Mouse (Mus musculus): ENCODE measurements around the gene P2rx6. TPM values are rescaled to one million over a fixed set of nuclear protein-coding genes. Genes with fewer than 3 reads are reported as not detected.

P2rx6 gene
- polyA plus RNA-seq (2015; fragmentation: Nextera tagmentation; extraction: Ambion mirVana), result 1.0 and 1.3 TPM in 2 replicates

GRCm38 (mm10) chr16:17561751-17562208, at the start of gene P2rx6:
Gene P2rx6 (plus strand): TSS chr16:17561885.
- ATAC-seq, result peak; percentile 53
- peaks cover 36% of the 10 kb centered on the region for H3K4me1 ChIP-seq (replicated peaks)
- peak within 1 kb of the TSS; percentile 13 for H3K4me3 ChIP-seq (replicated peaks)
- 3% methylated on average over 10 of the region's 10 CpGs for WGBS
- H3K4me2 ChIP-seq (replicated peaks), result peak within 1 kb of the TSS; percentile 47
- no peak within 1 kb of the TSS for H3K27ac ChIP-seq
- H3K27me3 ChIP-seq, result peaks cover 34% of the 10 kb centered on the region
- no peaks in the 10 kb centered on the region for H3K9me3 ChIP-seq
- H3K36me3 ChIP-seq, result no peaks in the 10 kb centered on the region
- peak within 1 kb of the TSS; percentile 30; the same call in 1 of the 2 replicates for H3K9ac ChIP-seq (replicated peaks)

GRCm38 (mm10) chr16:17518910-17519309, 42.8 kb upstream of the P2rx6 start:
- no peak overlapping the region for H3K4me3 ChIP-seq (replicated peaks)
- H3K36me3 ChIP-seq, result peaks cover 98% of the 10 kb centered on the region
- 97% methylated on average over 2 of the region's 2 CpGs for WGBS
- no peak overlapping the region for H3K4me2 ChIP-seq (replicated peaks)
- no peak overlapping the region for H3K9ac ChIP-seq (replicated peaks)
- no peaks in the 10 kb centered on the region for H3K9me3 ChIP-seq
- H3K27ac ChIP-seq, result no peak overlapping the region
- no peaks in the 10 kb centered on the region for H3K27me3 ChIP-seq
- no peak for ATAC-seq
- H3K4me1 ChIP-seq (replicated peaks), result no peaks in the 10 kb centered on the region

GRCm38 (mm10) chr16:17524156-17524555, 37.5 kb upstream of the P2rx6 start:
- no peaks in the 10 kb centered on the region for H3K9me3 ChIP-seq
- H3K4me1 ChIP-seq (replicated peaks), result peaks cover 3% of the 10 kb centered on the region; the same call in 1 of the 2 replicates
- no peak overlapping the region for H3K27ac ChIP-seq
- no peak for ATAC-seq
- H3K4me3 ChIP-seq (replicated peaks), result no peak overlapping the region
- no peaks in the 10 kb centered on the region for H3K27me3 ChIP-seq
- peaks cover 97% of the 10 kb centered on the region for H3K36me3 ChIP-seq
- WGBS, result 94% methylated on average over 11 of the region's 11 CpGs
- H3K9ac ChIP-seq (replicated peaks), result no peak overlapping the region
- no peak overlapping the region for H3K4me2 ChIP-seq (replicated peaks)

- 89% methylated on average over 3 of the region's 3 CpGs for WGBS
- H3K4me1 ChIP-seq (replicated peaks), result peaks cover 13% of the 10 kb centered on the region
- H3K9ac ChIP-seq (replicated peaks), result no peak overlapping the region
- H3K9me3 ChIP-seq, result no peaks in the 10 kb centered on the region
- no peaks in the 10 kb centered on the region for H3K27me3 ChIP-seq
- H3K4me3 ChIP-seq (replicated peaks), result no peak overlapping the region
- H3K4me2 ChIP-seq (replicated peaks), result no peak overlapping the region
- H3K27ac ChIP-seq, result no peak overlapping the region
- no peak for ATAC-seq
- H3K36me3 ChIP-seq, result peaks cover 84% of the 10 kb centered on the region
These were observed 36.2 kb upstream of the P2rx6 start for GRCm38 (mm10) chr16:17525524-17525923.

GRCm38 (mm10) chr16:17526223-17526622, 35.5 kb upstream of the P2rx6 start:
- H3K9ac ChIP-seq (replicated peaks), result no peak overlapping the region
- no peaks in the 10 kb centered on the region for H3K9me3 ChIP-seq
- 94% methylated on average over 6 of the region's 6 CpGs for WGBS
- no peak overlapping the region for H3K4me2 ChIP-seq (replicated peaks)
- H3K4me3 ChIP-seq (replicated peaks), result no peak overlapping the region
- H3K27me3 ChIP-seq, result no peaks in the 10 kb centered on the region
- H3K36me3 ChIP-seq, result peaks cover 77% of the 10 kb centered on the region
- no peak for ATAC-seq
- H3K27ac ChIP-seq, result no peak overlapping the region
- peaks cover 13% of the 10 kb centered on the region for H3K4me1 ChIP-seq (replicated peaks)

GRCm38 (mm10) chr16:17527606-17528005, 34.1 kb upstream of the P2rx6 start:
- H3K36me3 ChIP-seq, result peaks cover 63% of the 10 kb centered on the region
- H3K27ac ChIP-seq, result no peak overlapping the region
- no peak overlapping the region for H3K9ac ChIP-seq (replicated peaks)
- no peaks in the 10 kb centered on the region for H3K9me3 ChIP-seq
- no peak for ATAC-seq
- H3K27me3 ChIP-seq, result no peaks in the 10 kb centered on the region
- no peak overlapping the region for H3K4me3 ChIP-seq (replicated peaks)
- H3K4me1 ChIP-seq (replicated peaks), result peaks cover 27% of the 10 kb centered on the region
- H3K4me2 ChIP-seq (replicated peaks), result no peak overlapping the region

DNA sequence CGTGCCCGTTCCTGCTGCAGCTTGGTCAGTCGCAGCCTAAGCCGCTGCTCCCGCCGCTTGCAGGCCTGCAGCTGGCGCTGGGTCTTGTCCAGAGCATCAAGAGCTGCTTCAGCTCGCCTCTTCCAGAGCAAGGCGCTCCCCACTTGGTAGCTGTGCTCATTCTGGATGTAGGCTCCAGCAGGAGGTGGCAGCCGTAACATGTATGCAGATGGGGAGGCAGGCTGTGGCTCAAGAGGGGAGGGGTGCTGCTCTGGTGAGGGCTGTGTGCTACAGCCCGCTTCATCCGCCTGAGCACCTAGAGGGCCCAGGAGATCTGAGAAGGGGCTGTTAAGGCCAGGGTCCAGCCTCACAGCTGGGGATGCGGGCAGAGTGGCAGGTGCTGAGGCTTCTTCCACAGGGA, 33.4 kb upstream of the P2rx6 start:
- Histone ChIP-seq H3K9me3 (no peaks in the 10 kb centered on the region), H3K27me3 (no peaks in the 10 kb centered on the region), H3K27ac (no peak overlapping the region), H3K9ac (replicated peaks) (no peak overlapping the region), H3K4me2 (replicated peaks) (no peak overlapping the region), H3K4me1 (replicated peaks) (peaks cover 28% of the 10 kb centered on the region), H3K4me3 (replicated peaks) (no peak overlapping the region), H3K36me3 (peaks cover 56% of the 10 kb centered on the region)
- ATAC-seq, result no peak
- 86% methylated on average over 13 of the region's 13 CpGs for WGBS

- H3K4me1 ChIP-seq (replicated peaks), result peaks cover 28% of the 10 kb centered on the region
- peak overlapping the region; percentile 63 for H3K4me3 ChIP-seq (replicated peaks)
- WGBS, result 17% methylated on average over 17 of the region's 17 CpGs
- peak; percentile 13; the same call in 1 of the 2 replicates for ATAC-seq
- peak overlapping the region; percentile 98 for H3K27ac ChIP-seq
- no peaks in the 10 kb centered on the region for H3K9me3 ChIP-seq
- H3K4me2 ChIP-seq (replicated peaks), result peak overlapping the region; percentile 91
- no peaks in the 10 kb centered on the region for H3K27me3 ChIP-seq
- peak overlapping the region; percentile 84 for H3K9ac ChIP-seq (replicated peaks)
- peaks cover 40% of the 10 kb centered on the region for H3K36me3 ChIP-seq
These were observed 31.6 kb upstream of the P2rx6 start for GRCm38 (mm10) chr16:17529981-17530586.

DNA sequence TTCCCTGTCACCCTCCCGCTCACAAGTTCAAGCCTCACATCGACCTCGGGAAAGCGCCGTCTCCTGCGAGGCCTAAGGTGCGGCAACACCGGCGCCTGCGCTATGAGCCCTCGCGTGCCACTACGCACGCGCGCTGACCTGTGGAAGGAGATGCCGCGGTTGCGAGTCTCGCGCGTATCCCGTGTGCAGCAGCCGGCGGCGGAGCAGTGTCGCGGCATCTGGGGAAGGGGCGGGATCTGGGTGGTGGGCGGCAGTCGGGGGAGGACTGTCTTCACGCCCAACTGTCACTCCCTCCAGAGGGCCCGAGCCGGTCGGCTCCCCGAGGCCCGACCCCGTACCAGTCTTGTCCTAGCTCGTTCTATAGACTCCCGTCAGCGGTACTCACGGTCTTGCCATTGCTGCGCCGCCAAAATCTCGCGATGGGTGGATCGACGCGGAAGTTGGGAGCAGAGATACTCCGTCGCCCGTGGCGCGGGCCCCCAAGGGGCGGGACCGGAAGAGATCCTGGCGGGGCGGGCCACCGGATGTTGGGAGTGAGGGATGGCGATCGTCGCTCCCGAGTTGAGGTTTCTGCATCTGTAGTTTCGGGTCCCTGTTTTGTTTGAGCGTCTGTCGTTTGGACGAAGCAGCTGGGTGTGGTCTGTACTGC, 30.9 kb upstream of the P2rx6 start, which contains the start of gene Thap7:
Thap7 (minus strand) TSS at position 497 of the 649 bp plus-strand sequence.
- peak; percentile 97 for ATAC-seq
- peak within 1 kb of the TSS; percentile 91 for H3K4me2 ChIP-seq (replicated peaks)
- WGBS, result under 1% methylated on average over 67 of the region's 67 CpGs
- H3K4me3 ChIP-seq (replicated peaks), result peak within 1 kb of the TSS; percentile 63
- peaks cover 33% of the 10 kb centered on the region for H3K36me3 ChIP-seq
- peak within 1 kb of the TSS; percentile 98 for H3K27ac ChIP-seq
- peaks cover 28% of the 10 kb centered on the region for H3K4me1 ChIP-seq (replicated peaks)
- H3K9ac ChIP-seq (replicated peaks), result peak within 1 kb of the TSS; percentile 84
- H3K9me3 ChIP-seq, result no peaks in the 10 kb centered on the region
- no peaks in the 10 kb centered on the region for H3K27me3 ChIP-seq

- H3K27me3 ChIP-seq, result no peaks in the 10 kb centered on the region
- H3K36me3 ChIP-seq, result peaks cover 18% of the 10 kb centered on the region
- ATAC-seq, result no peak
- peaks cover 28% of the 10 kb centered on the region for H3K4me1 ChIP-seq (replicated peaks)
- no peaks in the 10 kb centered on the region for H3K9me3 ChIP-seq
- no peak overlapping the region for H3K4me3 ChIP-seq (replicated peaks)
- no peak overlapping the region for H3K9ac ChIP-seq (replicated peaks)
- H3K4me2 ChIP-seq (replicated peaks), result peak overlapping the region; percentile 91
- WGBS, result 56% methylated on average over 4 of the region's 4 CpGs
- no peak overlapping the region for H3K27ac ChIP-seq
These were observed 29.4 kb upstream of the P2rx6 start for GRCm38 (mm10) chr16:17532271-17532670.

GRCm38 (mm10) chr16:17532676-17533329, 28.9 kb upstream of the P2rx6 start:
- Histone ChIP-seq H3K9ac (replicated peaks) (no peak overlapping the region), H3K27me3 (no peaks in the 10 kb centered on the region), H3K4me2 (replicated peaks) (0 out of 2 replicates have a peak overlapping the region, but pooled peaks have one; percentile 3), H3K4me1 (replicated peaks) (peaks cover 28% of the 10 kb centered on the region), H3K36me3 (peaks cover 13% of the 10 kb centered on the region), H3K9me3 (no peaks in the 10 kb centered on the region), H3K4me3 (replicated peaks) (no peak overlapping the region), H3K27ac (no peak overlapping the region)
- 70% methylated on average over 14 of the region's 14 CpGs for WGBS
- ATAC-seq, result no peak

DNA sequence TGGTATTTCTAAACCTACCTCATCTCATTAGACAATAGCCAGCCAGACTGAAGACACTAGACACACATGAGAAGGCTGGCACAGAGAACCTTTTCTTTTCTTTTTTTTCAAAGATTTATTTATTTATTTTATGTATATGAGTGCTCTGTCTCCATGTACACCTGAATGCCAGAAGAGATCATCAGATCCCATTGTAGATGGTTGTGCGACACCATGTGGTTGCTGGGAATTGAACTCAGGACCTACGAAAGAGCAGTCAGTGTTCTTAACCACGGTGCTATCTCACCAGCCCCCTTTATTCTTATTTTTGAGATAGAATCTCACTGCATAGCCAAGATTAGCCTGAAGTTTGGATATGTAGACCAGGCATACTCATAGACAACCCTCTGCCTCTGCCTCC, 25.1 kb upstream of the P2rx6 start:
- H3K4me1 ChIP-seq (replicated peaks), result peaks cover 11% of the 10 kb centered on the region
- H3K27ac ChIP-seq, result no peak overlapping the region
- H3K9me3 ChIP-seq, result no peaks in the 10 kb centered on the region
- H3K4me3 ChIP-seq (replicated peaks), result no peak overlapping the region
- H3K27me3 ChIP-seq, result no peaks in the 10 kb centered on the region
- ATAC-seq, result no peak
- 89% methylated on average over 3 of the region's 3 CpGs for WGBS
- no peak overlapping the region for H3K9ac ChIP-seq (replicated peaks)
- no peaks in the 10 kb centered on the region for H3K36me3 ChIP-seq
- no peak overlapping the region for H3K4me2 ChIP-seq (replicated peaks)

Data from midbrain, embryonic 13.5 days (tissue).